Mouse (Mus musculus) left cerebral cortex, postnatal 10 days (tissue): ENCODE data around the gene Tmem238. TPM values are rescaled to one million over a fixed set of nuclear protein-coding genes. Genes with fewer than 3 reads are reported as not detected.
"Not testable (repeated sequence)": the region's sequence is repeated elsewhere in the genome, so short reads cannot be mapped to it uniquely, and the experiment has no call there.

Source experiments
- DNase-seq, 2 experiments: peaks; one replicate each; pipeline ENCODE4 v3.0.0; 2021 to 2022; ENCODE audit warnings: low spot score in 2 of 2, mixed read lengths in 1 of 2; ENCODE audit errors: extremely low spot score in 1 of 2
- intact Hi-C: fragments of 180-260 bp; cut with DNase I; formaldehyde crosslinking; loops from one replicate; pipeline ENCODE4 v1.15.1; 2025
- total RNA-seq, 2 experiments: library from RNA; stranded (reverse); gene quantifications; 2 replicates each; pipeline ENCODE4 v1.2.3; 2021

Gene Tmem238
- total RNA-seq = 1 to 10 TPM; 4.1 to 5.2 TPM

- intact Hi-C loops = no loop called here
- DNase-seq = peak in 1 of 2 experiments; percentile 69
Measured at GRCm38 (mm10) chr7:4789436-4789935, at the start of gene Tmem238. Gene Tmem238 (minus strand): TSS chr7:4789656.

GRCm38 (mm10) chr7:4837639-4838038 is 48.2 kb upstream of the Tmem238 start:
- DNase-seq = peak in 1 of 2 experiments; percentile 54
- intact Hi-C loops = no loop called here

GRCm38 (mm10) chr7:4836351-4836792 is 46.9 kb upstream of the Tmem238 start:
- peak in 1 of 2 experiments; percentile 68 for DNase-seq
- intact Hi-C loops = no loop called here

GRCm38 (mm10) chr7:4835631-4836327 is 46.3 kb upstream of the Tmem238 start:
- DNase-seq = peak in 1 of 2 experiments; percentile 45
- intact Hi-C loops = no loop called here

GRCm38 (mm10) chr7:4830476-4830875 is 41.0 kb upstream of the Tmem238 start:
- DNase-seq = no peak
- intact Hi-C loops = no loop called here

- DNase-seq = no peak
- intact Hi-C loops = no loop called here
Measured at GRCm38 (mm10) chr7:4825365-4825764, 35.9 kb upstream of the Tmem238 start.

GRCm38 (mm10) chr7:4822162-4822907 is 32.9 kb upstream of the Tmem238 start:
- DNase-seq = no peak
- intact Hi-C loops = no loop called here

GRCm38 (mm10) chr7:4821690-4822089 is 32.2 kb upstream of the Tmem238 start:
- intact Hi-C loops = no loop called here
- no peak for DNase-seq

- DNase-seq, intact Hi-C loops: not testable (repeated sequence)
Measured at GRCm38 (mm10) chr7:4820925-4821324, 31.5 kb upstream of the Tmem238 start.

- intact Hi-C loops = no loop called here
- DNase-seq = no peak
Measured at GRCm38 (mm10) chr7:4816559-4816958, 27.1 kb upstream of the Tmem238 start.

GRCm38 (mm10) chr7:4813105-4813791 is 23.8 kb upstream of the Tmem238 start:
- no peak for DNase-seq
- intact Hi-C loops = no loop called here

GRCm38 (mm10) chr7:4812303-4813104 is 23.0 kb upstream of the Tmem238 start, which contains the start of gene Ube2s:
Gene Ube2s (minus strand): TSS chr7:4812590.
- intact Hi-C loops = no loop called here
- DNase-seq = peak; percentile 99 to 100

GRCm38 (mm10) chr7:4811842-4812302 is 22.4 kb upstream of the Tmem238 start:
- intact Hi-C loops = no loop called here
- DNase-seq = peak; percentile 35 to 71

- DNase-seq, intact Hi-C loops: not testable (repeated sequence)
Measured at GRCm38 (mm10) chr7:4811131-4811530, 21.7 kb upstream of the Tmem238 start.

- no peak for DNase-seq
- intact Hi-C loops = no loop called here
Measured at GRCm38 (mm10) chr7:4806716-4807115, 17.3 kb upstream of the Tmem238 start.

- DNase-seq = no peak
- intact Hi-C loops = no loop called here
Measured at GRCm38 (mm10) chr7:4802247-4802646, 12.8 kb upstream of the Tmem238 start.

- intact Hi-C loops = loop anchor here (5.0 kb wide), 1 partner anchor 239 kb away; no protein-coding TSS in a partner anchor
Measured at GRCm38 (mm10) chr7:4795767-4796433, 6.4 kb upstream of the Tmem238 start.

More at GRCm38 (mm10) chr7:4795767-4796433, 6.4 kb upstream of the Tmem238 start:
- DNase-seq = peak in 1 of 2 experiments; percentile 13
